Mouse (Mus musculus) MEL (cell line): ENCODE measurements around the gene Tmem109. TPM values are rescaled to one million over a fixed set of nuclear protein-coding genes. Genes with fewer than 3 reads are reported as not detected.

ENCODE experiments used
- DNase-seq: peaks from one replicate; pipeline ENCODE4 v3.0.0; 2011; ENCODE audit warnings: low read depth, low spot score
- H3K27ac ChIP-seq: 2 replicates; pipeline ENCODE4 v1.5.1; 2012; ENCODE audit warnings: low read depth, mild to moderate bottlenecking, control low read depth, low read length, moderate library complexity; ENCODE audit not compliant: control insufficient read depth
- H3K27me3 ChIP-seq, 2 experiments: fragments of 150-350 bp in 1 of 2; sonication (generic) in 1 of 2; 2 replicates each; pipeline ENCODE4 v1.6.1; 2012; ENCODE audit warnings: low read length in 2 of 2, mild to moderate bottlenecking in 2 of 2, improper control_type of control experiment in 1 of 2, moderate library complexity in 1 of 2; ENCODE audit not compliant: insufficient read depth in 2 of 2, control insufficient read depth in 1 of 2
- H3K36me3 ChIP-seq, 2 experiments: 2 replicates each; pipeline ENCODE4 v1.6.1; 2012 to 2014; ENCODE audit warnings: low read length in 2 of 2, improper control_type of control experiment in 1 of 2, inconsistent platforms in 1 of 2, mild to moderate bottlenecking in 1 of 2; ENCODE audit not compliant: insufficient read depth in 2 of 2, control insufficient read depth in 1 of 2
- H3K4me1 ChIP-seq, 2 experiments: fragments of 150-350 bp in 1 of 2; sonication (generic) in 1 of 2; 2 replicates each; pipeline ENCODE4 v1.6.1; 2012; ENCODE audit warnings: low read length in 2 of 2, improper control_type of control experiment in 1 of 2, mild to moderate bottlenecking in 1 of 2; ENCODE audit not compliant: insufficient read depth in 2 of 2, control insufficient read depth in 1 of 2
- H3K4me3 ChIP-seq, 2 experiments: fragments of 150-350 bp in 1 of 2; sonication (generic) in 1 of 2; 2 replicates each; pipeline ENCODE4 v1.5.1; 2012; ENCODE audit warnings: low read depth in 2 of 2, low read length in 2 of 2, mild to moderate bottlenecking in 2 of 2, moderate library complexity in 2 of 2, control low read depth in 1 of 2, improper control_type of control experiment in 1 of 2; ENCODE audit not compliant: control insufficient read depth in 1 of 2, insufficient read depth in 1 of 2
- H3K79me2 ChIP-seq: 2 replicates; pipeline ENCODE4 v1.6.1; 2012; ENCODE audit warnings: mild to moderate bottlenecking, low read length, moderate library complexity; ENCODE audit not compliant: control insufficient read depth, poor library complexity, insufficient read depth
- H3K9ac ChIP-seq: 2 replicates; pipeline ENCODE4 v1.6.1; 2012; ENCODE audit warnings: low read depth, mild to moderate bottlenecking, control low read depth, low read length, moderate library complexity; ENCODE audit not compliant: control insufficient read depth, poor library complexity, severe bottlenecking
- H3K9me3 ChIP-seq: fragments of 150-350 bp; sonication (generic); replicated peaks from 2 replicates; pipeline ENCODE4 v1.6.1; 2012; ENCODE audit warnings: mild to moderate bottlenecking, low read length, improper control_type of control experiment, moderate library complexity; ENCODE audit not compliant: insufficient read depth
- BHLHE40 ChIP-seq: IDR thresholded peaks from 2 replicates; pipeline ENCODE4 v1.6.1; 2012; ENCODE audit warnings: low read depth, mild to moderate bottlenecking, inconsistent platforms, low read length, improper control_type of control experiment, borderline replicate concordance
- CHD1 ChIP-seq: IDR thresholded peaks from 2 replicates; pipeline ENCODE4 v1.6.1; 2012; ENCODE audit warnings: low read depth, mild to moderate bottlenecking, inconsistent platforms, low read length, improper control_type of control experiment
- CHD2 ChIP-seq: IDR thresholded peaks from 2 replicates; pipeline ENCODE4 v1.6.1; 2011; ENCODE audit warnings: low read length, improper control_type of control experiment
- CTCF ChIP-seq, 3 experiments: IDR thresholded peaks in 2 of 3; conservative IDR thresholded peaks in 1 of 3; 2 replicates each; pipeline ENCODE4 v1.5.1; 2011 to 2012; ENCODE audit warnings: low read length in 3 of 3, low read depth in 2 of 3, mild to moderate bottlenecking in 2 of 3, improper control_type of control experiment in 1 of 3, inconsistent platforms in 1 of 3, mixed read lengths in 1 of 3, moderate library complexity in 1 of 3; ENCODE audit not compliant: control insufficient read depth in 1 of 3, insufficient read depth in 1 of 3, poor library complexity in 1 of 3, severe bottlenecking in 1 of 3
- E2F4 ChIP-seq: IDR thresholded peaks from 2 replicates; pipeline ENCODE4 v1.6.1; 2011; ENCODE audit warnings: low read depth, low read length, improper control_type of control experiment, borderline replicate concordance
- GABPA ChIP-seq: IDR thresholded peaks from 2 replicates; pipeline ENCODE4 v1.6.1; 2012; ENCODE audit warnings: low read depth, mild to moderate bottlenecking, inconsistent platforms, low read length, improper control_type of control experiment, moderate library complexity
- HCFC1 ChIP-seq: IDR thresholded peaks from 2 replicates; pipeline ENCODE4 v1.6.1; 2012; ENCODE audit warnings: low read depth, mild to moderate bottlenecking, inconsistent platforms, low read length, improper control_type of control experiment, moderate library complexity
- MAZ ChIP-seq: IDR thresholded peaks from 2 replicates; pipeline ENCODE4 v1.6.1; 2012; ENCODE audit warnings: low read depth, mild to moderate bottlenecking, inconsistent platforms, low read length, improper control_type of control experiment
- NRF1 ChIP-seq: IDR thresholded peaks from 2 replicates; pipeline ENCODE4 v1.6.1; 2014; ENCODE audit warnings: low read depth, mild to moderate bottlenecking, inconsistent platforms, low read length, improper control_type of control experiment, moderate library complexity; ENCODE audit not compliant: poor library complexity, insufficient read depth, severe bottlenecking
- POLR2A ChIP-seq, 2 experiments: IDR thresholded peaks; 2 replicates each; pipeline ENCODE4 v1.6.1; 2011 to 2012; ENCODE audit warnings: low read length in 2 of 2, mild to moderate bottlenecking in 2 of 2, control low read depth in 1 of 2, improper control_type of control experiment in 1 of 2, low read depth in 1 of 2, moderate library complexity in 1 of 2; ENCODE audit not compliant: control insufficient read depth in 1 of 2, insufficient read depth in 1 of 2, poor library complexity in 1 of 2
- POLR2AphosphoS2 ChIP-seq: IDR thresholded peaks from 2 replicates; pipeline ENCODE4 v1.6.1; 2011; ENCODE audit warnings: low read length, improper control_type of control experiment
- POLR2AphosphoS5 ChIP-seq: IDR thresholded peaks from 2 replicates; pipeline ENCODE4 v1.6.1; 2012; ENCODE audit warnings: low read depth, borderline replicate concordance, mild to moderate bottlenecking, inconsistent platforms, low read length, moderate library complexity, mixed read lengths
- SIN3A ChIP-seq: IDR thresholded peaks from 2 replicates; pipeline ENCODE4 v1.6.1; 2012; ENCODE audit warnings: low read length, improper control_type of control experiment, inconsistent platforms
- SMC3 ChIP-seq: IDR thresholded peaks from 2 replicates; pipeline ENCODE4 v1.6.1; 2011; ENCODE audit warnings: low read depth, low read length, improper control_type of control experiment
- TAL1 ChIP-seq: IDR thresholded peaks from 2 replicates; pipeline ENCODE4 v1.6.1; 2012; ENCODE audit warnings: mild to moderate bottlenecking, inconsistent platforms, low read length, moderate library complexity, mixed read lengths
- TBP ChIP-seq: IDR thresholded peaks from 2 replicates; pipeline ENCODE4 v1.8.0; 2011; ENCODE audit warnings: low read depth, low read length, improper control_type of control experiment
- UBTF ChIP-seq: IDR thresholded peaks from 2 replicates; pipeline ENCODE4 v1.6.1; 2012; ENCODE audit warnings: low read depth, mild to moderate bottlenecking, inconsistent platforms, low read length, improper control_type of control experiment, moderate library complexity, borderline replicate concordance; ENCODE audit not compliant: insufficient read depth
- USF2 ChIP-seq, 2 experiments: IDR thresholded peaks; 2 replicates each; pipeline ENCODE4 v1.6.1; 2011 to 2012; ENCODE audit warnings: improper control_type of control experiment in 2 of 2, low read length in 2 of 2, borderline replicate concordance in 1 of 2, inconsistent platforms in 1 of 2, low read depth in 1 of 2, mild to moderate bottlenecking in 1 of 2; ENCODE audit not compliant: insufficient read depth in 1 of 2
- ZC3H11A ChIP-seq: IDR thresholded peaks from 2 replicates; pipeline ENCODE4 v1.6.1; 2012; ENCODE audit warnings: low read depth, mild to moderate bottlenecking, inconsistent platforms, low read length, improper control_type of control experiment
- ZNF384 ChIP-seq: IDR thresholded peaks from 2 replicates; pipeline ENCODE4 v1.6.1; 2012; ENCODE audit warnings: low read depth, mild to moderate bottlenecking, inconsistent platforms, low read length, improper control_type of control experiment
- polyA plus RNA-seq, 2 experiments: library from polyadenylated mRNA; stranded (reverse) in 1 of 2; unstranded in 1 of 2; fragments of >175 nt in 1 of 2; fragments of >200 nt in 1 of 2; gene quantifications; 2 replicates each; pipeline versions ENCODE4 v1.2.1 to v1.2.4; 2012; ENCODE audit warnings: low replicate concordance in 2 of 2, low read depth in 1 of 2; ENCODE audit not compliant: insufficient read length in 2 of 2, insufficient read depth in 1 of 2, missing spikeins in 1 of 2
- total RNA-seq: library from RNA; depleted of rRNA; stranded (reverse); fragments of 300-350 nt; gene quantifications from 2 replicates; pipeline ENCODE4 v1.2.3, GENCODE M21; 2012; rRNA removed

Gene Tmem109
- total and polyA plus RNA-seq, 3 experiments = 30.4 to 42.4 TPM; not detected in 1

DNA sequence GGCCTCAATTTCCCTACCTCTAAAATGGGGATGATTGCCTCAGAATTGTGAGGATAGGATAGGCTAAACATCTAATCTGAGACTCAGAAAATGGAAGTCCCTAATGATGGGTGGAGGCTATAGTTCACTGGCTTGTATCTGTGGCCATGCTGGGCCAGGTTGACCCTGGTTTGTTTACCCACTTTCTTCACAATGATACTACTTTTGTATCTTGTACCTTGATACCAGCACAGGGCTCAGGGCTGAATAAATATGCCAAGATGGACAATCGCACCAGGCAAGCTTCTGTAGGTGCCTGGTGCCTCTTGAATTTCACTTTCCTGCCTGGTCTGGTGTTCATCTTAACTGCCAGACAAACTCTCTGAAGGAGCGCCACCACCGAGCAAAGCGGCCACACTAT lies 59.3 kb downstream of the Tmem109 start:
- no peak overlapping the region for H3K9ac ChIP-seq

DNA sequence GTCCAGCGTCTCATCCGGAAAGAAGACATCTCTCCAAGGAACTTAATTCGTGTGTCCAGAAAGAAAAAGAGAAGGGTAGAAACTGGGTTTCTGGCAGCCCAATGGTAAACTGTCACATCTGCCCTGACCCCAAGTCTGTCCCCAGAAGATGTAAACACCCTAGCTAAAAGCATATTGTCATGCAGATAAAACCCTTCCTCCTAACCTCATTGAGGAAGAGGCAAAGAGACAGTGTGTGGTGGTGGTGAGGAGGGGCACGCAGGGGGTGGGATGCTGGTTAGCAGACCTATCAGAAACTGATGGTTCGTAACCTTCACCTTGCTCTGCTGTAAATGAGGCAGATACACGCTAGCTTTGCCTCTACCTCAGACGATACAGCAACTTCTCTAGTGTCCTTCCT lies 60.5 kb downstream of the Tmem109 start:
- Histone ChIP-seq H3K36me3 (no peaks in the 10 kb centered on the region), H3K27me3 (peaks cover 1 to 2% of the 10 kb centered on the region in 2 experiments; a peak in 2 of 4 replicates), H3K4me1 (no peaks in the 10 kb centered on the region), H3K4me3 (no peak overlapping the region), H3K79me2 (no peaks in the 10 kb centered on the region), H3K9ac (no peak overlapping the region), H3K27ac (no peak overlapping the region), H3K9me3 (no peaks in the 10 kb centered on the region)
- TF ChIP-seq POLR2AphosphoS2 (no peak), CTCF (IDR thresholded peaks at IDR 0.05 in 2 of 3, conservative IDR thresholded peaks at IDR 0.05 in 1 of 3; ENCODE audit: control insufficient read depth in 1 of 3, insufficient read depth in 1 of 3, low read depth in 2 of 3, low read length in 3 of 3, poor library complexity in 1 of 3, severe bottlenecking in 1 of 3) (no peak), UBTF (no peak), POLR2AphosphoS5 (no peak), ZC3H11A (no peak)
- DNase-seq = no peak

More for the DNA sequence above, 59.3 kb downstream of the Tmem109 start:
- no peaks in the 10 kb centered on the region for H3K79me2 ChIP-seq
- no peak overlapping the region for H3K27ac ChIP-seq
- H3K36me3 ChIP-seq = no peaks in the 10 kb centered on the region
- no peak overlapping the region for H3K4me3 ChIP-seq
- no peak for TF ChIP-seq CHD1
- no peak for TF ChIP-seq HCFC1
- no peak for TF ChIP-seq NRF1
- TF ChIP-seq ZC3H11A = no peak
- TF ChIP-seq POLR2AphosphoS2 = no peak
- TF ChIP-seq ZNF384 = no peak
- no peak for TF ChIP-seq GABPA
- TF ChIP-seq MAZ = no peak
- TF ChIP-seq USF2 (IDR thresholded peaks at IDR 0.05; ENCODE audit: borderline replicate concordance in 1 of 2, insufficient read depth in 1 of 2, low read depth in 1 of 2, low read length in 2 of 2) = no peak
- TF ChIP-seq SMC3 = no peak
- no peak for TF ChIP-seq POLR2AphosphoS5
- TF ChIP-seq CTCF (IDR thresholded peaks at IDR 0.05 in 2 of 3, conservative IDR thresholded peaks at IDR 0.05 in 1 of 3; ENCODE audit: control insufficient read depth in 1 of 3, insufficient read depth in 1 of 3, low read depth in 2 of 3, low read length in 3 of 3, poor library complexity in 1 of 3, severe bottlenecking in 1 of 3) = no peak
- TF ChIP-seq TBP = no peak
- TF ChIP-seq SIN3A = no peak
- TF ChIP-seq POLR2A (IDR thresholded peaks at IDR 0.05; ENCODE audit: control insufficient read depth in 1 of 2, insufficient read depth in 1 of 2, low read depth in 1 of 2, low read length in 2 of 2, poor library complexity in 1 of 2) = no peak
- TF ChIP-seq TAL1 = no peak
- TF ChIP-seq E2F4 = no peak
- no peak for TF ChIP-seq BHLHE40
- TF ChIP-seq CHD2 = no peak
- H3K27me3 ChIP-seq = peaks cover 2 to 5% of the 10 kb centered on the region in 2 experiments; a peak in 3 of 4 replicates
- no peaks in the 10 kb centered on the region for H3K4me1 ChIP-seq
- H3K9me3 ChIP-seq = no peaks in the 10 kb centered on the region
- no peak for DNase-seq

Other genes starting within 250 kb of the Tmem109 start
- gene Vwce, start 247.8 kb downstream of the Tmem109 start, total RNA-seq = 0.04 and 0.23 TPM in 2 replicates
- 100 to 1,000 TPM in 1 of 2 experiments, 1 to 10 TPM in 1; 1.8 to 666 TPM for gene Vwce, start 247.8 kb downstream of the Tmem109 start, polyA plus RNA-seq
- not detected in 2 replicates for gene Pga5, start 203.9 kb downstream of the Tmem109 start, total RNA-seq
- gene Pga5, start 203.9 kb downstream of the Tmem109 start, polyA plus RNA-seq = not detected
- 6.5 and 8.1 TPM in 2 replicates for gene Vps37c, start 193.3 kb downstream of the Tmem109 start, total RNA-seq
- 10 to 100 TPM in 1 of 2 experiments, not detected in 1; 11.9 TPM for gene Vps37c, start 193.3 kb downstream of the Tmem109 start, polyA plus RNA-seq
- not detected in 2 replicates for gene Cd5, start 143.0 kb downstream of the Tmem109 start, total RNA-seq
- not detected for gene Cd5, start 143.0 kb downstream of the Tmem109 start, polyA plus RNA-seq
- not detected in 2 replicates for gene Cd6, start 51.9 kb downstream of the Tmem109 start, total RNA-seq
- gene Cd6, start 51.9 kb downstream of the Tmem109 start, polyA plus RNA-seq = not detected
- gene Slc15a3, start 42.3 kb downstream of the Tmem109 start, total RNA-seq = not detected in 2 replicates
- gene Slc15a3, start 42.3 kb downstream of the Tmem109 start, polyA plus RNA-seq = not detected
- gene Tmem132a, start 12.1 kb downstream of the Tmem109 start, total RNA-seq = not detected in 2 replicates
- gene Tmem132a, start 12.1 kb downstream of the Tmem109 start, polyA plus RNA-seq = not detected
- 154 and 158 TPM in 2 replicates for gene Prpf19, start 13.2 kb upstream of the Tmem109 start, total RNA-seq
- 100 to 1,000 TPM; 128 to 363 TPM for gene Prpf19, start 13.2 kb upstream of the Tmem109 start, polyA plus RNA-seq
- gene Zp1, start 38.6 kb upstream of the Tmem109 start, total RNA-seq = not detected in 2 replicates
- gene Zp1, start 38.6 kb upstream of the Tmem109 start, polyA plus RNA-seq = not detected
- gene Ptgdr2, start 55.2 kb upstream of the Tmem109 start, total RNA-seq = 0.33 and 0.46 TPM in 2 replicates
- under 1 TPM in 1 of 2 experiments, not detected in 1; 0.31 TPM for gene Ptgdr2, start 55.2 kb upstream of the Tmem109 start, polyA plus RNA-seq
- 20.2 and 29.5 TPM in 2 replicates for gene Ccdc86, start 67.3 kb upstream of the Tmem109 start, total RNA-seq
- 10 to 100 TPM in 1 of 2 experiments, not detected in 1; 50.9 TPM for gene Ccdc86, start 67.3 kb upstream of the Tmem109 start, polyA plus RNA-seq
- gene Ms4a10, start 92.7 kb upstream of the Tmem109 start, total RNA-seq = not detected in 2 replicates
- gene Ms4a10, start 92.7 kb upstream of the Tmem109 start, polyA plus RNA-seq = not detected
- gene Ms4a15, start 111.2 kb upstream of the Tmem109 start, total RNA-seq = not detected in 2 replicates
- gene Ms4a15, start 111.2 kb upstream of the Tmem109 start, polyA plus RNA-seq = not detected
- not detected in 2 replicates for gene Ms4a18, start 136.0 kb upstream of the Tmem109 start, total RNA-seq
- gene Ms4a18, start 136.0 kb upstream of the Tmem109 start, polyA plus RNA-seq = not detected
- gene Ms4a8a, start 199.1 kb upstream of the Tmem109 start, total RNA-seq = not detected in 2 replicates
- gene Ms4a8a, start 199.1 kb upstream of the Tmem109 start, polyA plus RNA-seq = not detected
- gene 1700017D01Rik, start 248.9 kb upstream of the Tmem109 start, total RNA-seq = not detected in 2 replicates
- not detected for gene 1700017D01Rik, start 248.9 kb upstream of the Tmem109 start, polyA plus RNA-seq